Mouse (Mus musculus): Measurements from ENCODE around the gene Chpt1.
A peak's percentile ranks its signal among the peaks of the same experiment; 100 is the strongest.

Chpt1 gene

GRCm38 (mm10) chr10:88503421-88504314 lies at the start of gene Chpt1:
TSS of gene Chpt1 (minus strand) at chr10:88504073.
- peak; percentile 95 for DNase-seq (ENCODE audit: inconsistent ontology term)

GRCm38 (mm10) chr10:88552738-88553137 lies 48.9 kb upstream of the Chpt1 start:
- DNase-seq (ENCODE audit: inconsistent ontology term): no peak

- DNase-seq (ENCODE audit: inconsistent ontology term): no peak
Observed at GRCm38 (mm10) chr10:88550225-88550624, 46.4 kb upstream of the Chpt1 start.

GRCm38 (mm10) chr10:88547635-88548034 lies 43.8 kb upstream of the Chpt1 start:
- peak; percentile 1 for DNase-seq (ENCODE audit: inconsistent ontology term)

- DNase-seq (ENCODE audit: inconsistent ontology term): no peak
Observed at GRCm38 (mm10) chr10:88530631-88531030, 26.8 kb upstream of the Chpt1 start.

DNA sequence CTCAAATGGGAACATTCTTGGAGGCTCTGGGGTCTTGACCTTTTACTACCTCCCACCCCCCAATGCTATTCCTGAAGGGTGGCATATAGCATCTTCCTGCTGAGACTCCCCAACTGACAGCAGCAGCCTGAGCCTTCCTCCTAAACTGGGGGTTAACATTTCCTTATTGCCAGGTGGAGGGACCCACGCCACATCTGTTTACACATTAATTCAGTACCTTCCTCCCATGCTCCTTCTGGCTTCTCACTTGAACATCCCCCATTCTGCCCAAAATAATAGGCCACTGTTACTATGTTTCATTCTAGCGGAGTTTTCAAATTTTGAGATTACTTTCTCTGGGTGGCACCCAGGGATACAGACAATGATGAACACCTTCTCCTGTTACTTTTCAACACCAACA lies 20.1 kb upstream of the Chpt1 start:
- no peak for DNase-seq (ENCODE audit: inconsistent ontology term)

- no peak for DNase-seq (ENCODE audit: inconsistent ontology term)
Observed at GRCm38 (mm10) chr10:88523212-88523611, 19.3 kb upstream of the Chpt1 start.

DNA sequence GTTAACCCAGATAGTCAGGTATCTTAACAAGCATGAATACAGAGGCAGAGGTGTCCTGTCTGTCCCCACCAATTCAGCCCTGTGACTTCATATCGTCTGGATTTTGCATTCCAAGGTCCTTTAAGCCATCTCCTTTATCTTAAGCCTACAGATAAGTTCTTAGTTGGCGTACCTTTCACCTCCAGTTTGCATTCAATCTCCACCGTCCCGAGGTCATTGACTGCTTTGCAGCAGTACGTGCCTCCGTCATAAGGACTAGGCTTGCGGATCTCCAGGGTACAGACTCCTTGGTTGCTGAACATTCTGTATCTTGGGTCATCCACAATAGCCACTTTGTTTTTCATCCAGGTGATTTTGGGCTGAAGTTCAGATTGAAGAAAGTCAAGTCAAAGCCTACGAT lies 18.9 kb upstream of the Chpt1 start:
- DNase-seq (ENCODE audit: inconsistent ontology term): no peak

- peak; percentile 16 for DNase-seq (ENCODE audit: inconsistent ontology term)
Observed at GRCm38 (mm10) chr10:88515049-88515448, 11.2 kb upstream of the Chpt1 start.

DNA sequence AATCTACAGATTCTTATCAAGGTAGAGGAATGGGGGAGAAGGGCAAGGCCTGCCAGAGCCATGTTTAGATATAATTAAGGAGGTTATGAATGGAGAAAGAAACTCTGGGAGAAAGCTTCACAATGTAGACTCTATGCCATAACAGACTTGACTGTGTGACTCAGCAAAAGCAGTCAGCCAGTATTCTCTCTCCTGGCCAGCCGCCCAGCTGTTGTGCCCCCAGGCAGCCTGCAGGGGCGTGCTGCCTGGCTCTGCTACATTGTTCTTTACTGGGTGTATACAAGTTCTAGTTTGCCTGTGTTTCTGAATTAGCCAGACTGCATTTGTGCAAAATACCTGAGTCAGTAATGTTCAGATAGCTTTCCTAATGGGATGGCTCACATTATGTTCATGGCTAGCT lies 10.6 kb upstream of the Chpt1 start:
- DNase-seq (ENCODE audit: inconsistent ontology term): peak; percentile 89

DNA sequence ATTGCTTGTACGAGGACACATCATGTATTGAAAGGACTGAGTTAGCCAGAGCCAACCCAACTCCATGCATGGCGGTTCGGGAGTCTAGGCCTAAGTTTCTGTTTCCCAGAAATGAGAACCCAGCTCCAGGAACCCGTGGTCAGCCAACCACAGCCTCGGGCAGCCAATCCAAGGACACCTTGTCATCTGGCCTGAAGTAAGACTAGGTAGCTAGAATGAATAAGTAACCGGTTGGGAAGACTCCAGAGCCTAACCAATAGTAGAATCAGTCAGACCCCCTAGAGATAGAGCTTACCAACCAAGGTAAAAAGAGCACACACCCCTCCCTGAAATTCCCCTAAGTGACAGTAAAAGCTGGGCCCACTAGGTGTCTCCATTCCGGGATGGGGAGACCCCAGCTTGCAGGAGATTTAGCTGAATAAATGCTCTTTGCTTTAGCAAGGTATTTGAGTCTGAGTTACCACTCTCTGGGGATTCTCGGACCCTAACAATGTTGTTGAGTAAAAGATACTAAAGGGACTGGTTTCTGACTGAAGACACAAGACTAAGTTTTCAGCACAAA lies 9.8 kb upstream of the Chpt1 start:
- no peak for DNase-seq (ENCODE audit: inconsistent ontology term)

DNA sequence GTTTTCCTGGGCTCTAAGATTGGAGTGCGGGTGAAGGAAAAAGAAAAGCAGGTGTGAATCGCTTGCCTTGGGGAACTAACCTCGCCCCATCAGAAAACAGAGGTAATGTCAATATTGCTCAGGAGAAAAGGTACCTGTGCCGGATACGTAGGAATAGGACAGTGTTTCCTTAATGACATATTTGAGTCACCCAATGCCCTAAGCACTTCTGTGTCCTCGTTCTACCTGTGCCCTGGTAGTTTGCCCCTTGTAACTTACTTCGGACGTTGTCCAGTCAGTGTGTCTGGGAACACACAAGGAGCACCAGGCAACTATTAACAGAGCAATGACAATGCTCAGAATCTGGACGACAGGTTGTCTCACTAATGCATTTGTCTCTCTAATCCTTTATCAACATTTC lies 7.5 kb upstream of the Chpt1 start:
- DNase-seq (ENCODE audit: inconsistent ontology term): no peak

GRCm38 (mm10) chr10:88510503-88511271 lies 6.8 kb upstream of the Chpt1 start:
- no peak for DNase-seq (ENCODE audit: inconsistent ontology term)

DNA sequence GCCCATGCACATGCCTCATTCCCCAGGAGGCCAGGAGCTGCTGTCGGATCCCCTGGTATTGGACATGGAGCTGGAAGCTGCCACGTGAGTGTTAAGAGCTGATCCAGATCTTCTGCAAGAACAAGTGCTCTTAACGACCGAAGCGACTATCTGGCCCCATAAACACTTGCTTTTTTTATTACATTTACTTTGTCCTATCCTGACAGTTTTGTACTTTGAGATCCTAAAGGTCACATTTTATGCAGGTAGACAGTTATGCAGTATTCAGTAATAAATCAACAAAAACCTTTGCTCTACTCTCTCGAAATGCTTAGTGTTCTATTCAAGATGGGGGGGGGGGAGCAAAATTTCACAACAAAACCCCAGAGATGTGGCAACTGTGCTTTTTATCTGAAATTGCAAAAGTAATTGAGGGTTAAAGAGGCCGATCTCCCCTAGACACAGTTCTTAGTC lies 3.8 kb upstream of the Chpt1 start:
- no peak for DNase-seq (ENCODE audit: inconsistent ontology term)

- no peak for DNase-seq (ENCODE audit: inconsistent ontology term)
Observed at GRCm38 (mm10) chr10:88505256-88505655, 1.4 kb upstream of the Chpt1 start.

GRCm38 (mm10) chr10:88504481-88504880 lies 608 bp upstream of the Chpt1 start:
- DNase-seq (ENCODE audit: inconsistent ontology term): no peak

DNA sequence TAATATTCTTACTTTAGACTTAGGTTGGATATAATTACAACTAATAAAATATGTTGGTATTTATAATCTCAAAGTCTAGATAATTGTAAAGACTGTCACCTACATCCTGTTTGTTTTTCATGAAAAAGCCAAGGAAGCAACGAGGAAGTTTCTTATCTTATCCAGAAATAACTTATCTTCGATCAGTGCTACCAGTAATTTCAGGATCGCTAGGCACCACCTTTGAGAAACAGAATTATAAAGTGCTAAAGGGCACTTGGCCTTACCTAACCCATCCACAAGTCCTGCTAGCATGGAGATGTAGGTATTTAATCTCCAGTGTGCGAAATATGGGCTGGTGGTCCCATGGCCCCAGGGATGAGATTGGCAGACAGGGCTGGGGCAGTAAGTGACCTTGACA lies 954 bp downstream of the Chpt1 start:
- DNase-seq (ENCODE audit: inconsistent ontology term): no peak

- no peak for DNase-seq (ENCODE audit: inconsistent ontology term)
Observed at GRCm38 (mm10) chr10:88501886-88502765, 1.7 kb downstream of the Chpt1 start.

DNA sequence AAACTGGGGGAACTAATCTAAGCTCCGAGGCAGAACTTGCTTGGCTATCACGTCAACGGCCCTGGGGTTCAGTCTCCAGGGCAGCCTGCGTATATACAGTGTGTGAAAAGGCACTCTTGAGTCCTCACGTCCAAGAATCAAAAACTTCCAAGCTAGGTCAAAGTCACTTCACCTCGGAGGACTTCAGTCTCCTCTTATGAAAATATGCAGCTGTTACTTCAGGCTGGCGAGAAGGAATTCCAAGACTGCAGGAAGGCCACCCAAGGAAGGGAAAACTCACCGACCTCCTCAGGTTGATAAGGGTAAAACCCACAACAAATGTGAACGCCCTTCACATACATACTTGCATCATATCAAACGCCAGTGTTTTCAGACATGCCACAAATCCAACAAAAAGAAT lies 2.5 kb downstream of the Chpt1 start:
- no peak for DNase-seq (ENCODE audit: inconsistent ontology term)

DNA sequence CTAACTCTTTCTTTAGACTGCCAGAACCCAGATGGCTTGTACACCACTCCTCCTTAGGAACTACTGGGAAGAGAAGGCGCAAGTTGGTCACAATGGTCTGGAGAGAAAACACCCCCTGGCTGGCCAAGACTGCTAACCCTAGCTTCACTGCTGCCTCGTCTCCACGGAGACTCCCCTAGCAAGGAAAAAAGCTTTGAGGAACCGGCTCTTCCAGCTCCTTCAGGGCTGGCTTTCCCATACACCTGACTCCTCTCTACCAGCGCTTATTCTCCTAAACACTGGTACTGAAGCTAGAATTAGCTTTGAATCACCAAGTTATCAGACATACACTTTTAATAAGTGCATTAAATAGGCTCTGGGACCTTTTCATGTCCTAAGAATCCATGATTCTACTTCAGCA lies 3.9 kb downstream of the Chpt1 start:
- DNase-seq (ENCODE audit: inconsistent ontology term): no peak

DNA sequence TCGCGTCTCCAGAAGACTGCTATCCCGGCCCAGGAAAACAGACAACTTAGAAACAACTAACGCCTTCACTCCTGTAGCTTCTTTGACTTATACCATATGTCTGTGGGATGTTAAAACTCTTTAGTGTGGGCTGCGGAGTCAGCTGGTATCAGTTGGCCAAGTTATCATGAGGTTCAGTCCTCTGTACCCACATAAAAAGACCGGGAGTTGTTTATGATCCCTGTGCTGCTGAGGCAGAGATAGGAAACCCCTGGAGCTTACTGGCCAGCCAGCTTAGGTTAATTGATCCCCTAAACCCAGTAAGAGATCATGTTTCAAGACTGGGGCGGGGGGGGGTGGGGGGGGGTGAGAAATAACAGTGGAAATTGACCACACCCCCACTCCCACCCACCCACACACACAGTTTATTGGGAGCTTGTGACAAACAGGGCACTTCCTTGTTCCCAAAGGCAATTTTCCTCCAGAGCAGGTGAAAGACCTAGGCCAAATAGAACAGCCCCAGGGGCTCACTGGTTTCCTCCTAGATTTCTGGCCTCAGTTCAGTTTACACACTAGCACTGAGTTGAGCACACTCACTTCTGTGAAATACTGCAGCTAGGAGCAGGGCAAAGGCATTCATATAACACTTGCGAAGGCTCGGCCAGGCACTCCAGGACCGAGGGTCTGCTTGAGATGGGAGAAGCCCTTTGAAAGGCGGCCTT lies 6.9 kb downstream of the Chpt1 start:
- no peak for DNase-seq (ENCODE audit: inconsistent ontology term)
